ENCODE assay signal across 9 mouse cellular contexts in genomic region chr2:68468698-68469097, GRCm38 (mm10). TPM values are rescaled to one million over a fixed set of nuclear protein-coding genes. Genes with fewer than 3 reads are reported as not detected.
DNase-seq lines count a peak whose midpoint lies in the region.
"Had no signal": no experiment of that assay in that cellular context is flagged by ENCODE, and none has a peak within 500 bp of the region (broad histone marks: within the 10 kb centered on the region; RNA-seq: fewer than 3 reads in every experiment).

No protein-coding gene starts in this region.

- H3K4me3 ChIP-seq in embryonic facial prominence, embryonic 10.5 days: no peak overlapping the region
- H3K4me3 ChIP-seq: neural tube, embryonic 12.5 days had no signal

- no peak overlapping the region for H3K27ac ChIP-seq in embryonic facial prominence, embryonic 10.5 days (replicated peaks)
- H3K27ac ChIP-seq: neural tube, embryonic 12.5 days had no signal

- 50% methylated on average over 7 of the region's 7 CpGs for WGBS in embryonic facial prominence, embryonic 10.5 days

- H3K27me3 ChIP-seq in embryonic facial prominence, embryonic 10.5 days (replicated peaks; ENCODE audit: low read depth, poor library complexity, severe bottlenecking): 0 out of 2 replicates have a peak, but pooled peaks cover 4% of the 10 kb centered on the region
- H3K27me3 ChIP-seq: neural tube, embryonic 12.5 days had no signal

- peaks cover 48% of the 10 kb centered on the region for H3K4me1 ChIP-seq in embryonic facial prominence, embryonic 10.5 days

- intact Hi-C loops in gastrocnemius, postnatal 14 days (cut with DNase I; ENCODE audit: low total_unique reads): loop anchor here (10.0 kb wide), 1 partner anchor 104 kb away; no protein-coding TSS in a partner anchor

- H3K9me3 ChIP-seq in embryonic facial prominence, embryonic 10.5 days: no peaks in the 10 kb centered on the region
- H3K9me3 ChIP-seq: neural tube, embryonic 12.5 days had no signal

- peak; percentile 19 for DNase-seq in gastrocnemius, postnatal 14 days
- no peak for DNase-seq in gastrocnemius, postnatal 4 days (ENCODE audit: low spot score in 2 of 2)
- DNase-seq in ES-CJ7 (ENCODE audit: low read depth, low spot score): peak; percentile 30
- DNase-seq in embryonic facial prominence, embryonic 10.5 days (ENCODE audit: low spot score): peak; percentile 47
- peak; percentile 45 for DNase-seq in kidney, adult 9 months
- DNase-seq in ovary, postnatal 14 days (ENCODE audit: low spot score): peak; percentile 42
- DNase-seq in left cerebral cortex, adult 11 months (ENCODE audit: low spot score): no peak
- DNase-seq in spleen, postnatal 14 days (ENCODE audit: low spot score in 2 of 2): no peak

- 0 out of 2 replicates have a peak, but pooled peaks cover 3% of the 10 kb centered on the region for H3K36me3 ChIP-seq in embryonic facial prominence, embryonic 10.5 days (replicated peaks)
- H3K36me3 ChIP-seq: neural tube, embryonic 12.5 days had no signal

RNA-seq across cellular contexts. Expression of gene Stk39, which starts 3.4 kb away (rescaled TPM):
- total RNA-seq in gastrocnemius, postnatal 14 days (2021): 1 to 10 TPM; 7.8 to 8.1 TPM
- total RNA-seq in gastrocnemius, postnatal 4 days (2021): 10 to 100 TPM; 24.1 to 24.3 TPM
- polyA plus RNA-seq in embryonic facial prominence, embryonic 10.5 days (2016; fragmentation: Nextera tagmentation; extraction: Ambion mirVana): 19.3 and 19.4 TPM in 2 replicates

Comparison
In these comparisons a context has a peak if more than half of its experiments do, and no peak if none do; other contexts are left out.
1. DNase-seq: peak in gastrocnemius, postnatal 14 days (single experiment), ES-CJ7 (single experiment), embryonic facial prominence, embryonic 10.5 days (single experiment), kidney, adult 9 months (single experiment) and ovary, postnatal 14 days (single experiment); none in gastrocnemius, postnatal 4 days (0 of 2), left cerebral cortex, adult 11 months (single experiment) and spleen, postnatal 14 days (0 of 2).